Mouse (Mus musculus): ENCODE data around the gene Crygf.
"Not testable (repeated sequence)": the region's sequence is repeated elsewhere in the genome, so short reads cannot be mapped to it uniquely, and the experiment has no call there.

Crygf gene

GRCm38 (mm10) chr1:65926294-65926693 lies at the start of gene Crygf:
Gene Crygf (plus strand): TSS chr1:65926520.
- DNase-seq (ENCODE audit: low read depth, low spot score): no peak

- DNase-seq (ENCODE audit: low read depth, low spot score): no peak
Measured at GRCm38 (mm10) chr1:65925361-65926210, 734 bp upstream of the Crygf start.

GRCm38 (mm10) chr1:65926696-65927095 lies 376 bp downstream of the Crygf start:
- DNase-seq (ENCODE audit: low read depth, low spot score): not testable (repeated sequence)

GRCm38 (mm10) chr1:65930055-65930454 lies 3.7 kb downstream of the Crygf start:
- DNase-seq (ENCODE audit: low read depth, low spot score): no peak

- DNase-seq (ENCODE audit: low read depth, low spot score): no peak
Measured at GRCm38 (mm10) chr1:65932091-65932812, 5.9 kb downstream of the Crygf start.

All from c-Kit-negative CD71-positive TER-119-positive erythroid progenitor cells, embryonic 14.5 days (primary cell).